Mouse (Mus musculus): ENCODE data around the gene Zfp119b. TPM values are rescaled to one million over a fixed set of nuclear protein-coding genes. Genes with fewer than 3 reads are reported as not detected.

The Zfp119b gene
- polyA plus RNA-seq, 1 experiment from 2014 or later: 6.9 TPM

GRCm38 (mm10) chr17:55969560-55969959, 20.3 kb upstream of the Zfp119b start:
- peaks cover 10% of the 10 kb centered on the region; the same call in 1 of the 2 replicates for H3K4me1 ChIP-seq (ENCODE audit: control insufficient read depth, insufficient read depth, low read length)
- no peak overlapping the region for H3K9ac ChIP-seq (ENCODE audit: low read depth, low read length)
- H3K27me3 ChIP-seq (ENCODE audit: control insufficient read depth, insufficient read depth, low read length): no peaks in the 10 kb centered on the region
- no peak overlapping the region for H3K27ac ChIP-seq (ENCODE audit: low read depth, low read length)
- H3K9me3 ChIP-seq (ENCODE audit: control insufficient read depth, low read length): no peaks in the 10 kb centered on the region
- H3K36me3 ChIP-seq (ENCODE audit: control insufficient read depth, insufficient read depth, low read length): peaks cover 28% of the 10 kb centered on the region
- 49% methylated on average over 14 of the region's 14 CpGs for whole genome bisulfite sequencing
- no peak overlapping the region; the same call in 1 of the 2 replicates for H3K4me3 ChIP-seq (ENCODE audit: low read length)
- peak; percentile 9; the same call in 1 of the 2 replicates for ATAC-seq (ENCODE audit: low FRiP score, low TSS enrichment)
- H3K4me2 ChIP-seq (replicated peaks; ENCODE audit: low read depth, low read length): peak overlapping the region; percentile 90; the same call in 1 of the 2 replicates

GRCm38 (mm10) chr17:55968210-55968609, 18.9 kb upstream of the Zfp119b start:
- Histone ChIP-seq H3K36me3 (ENCODE audit: control insufficient read depth, insufficient read depth, low read length) (peaks cover 34% of the 10 kb centered on the region), H3K4me2 (replicated peaks; ENCODE audit: low read depth, low read length) (no peak overlapping the region), H3K9me3 (ENCODE audit: control insufficient read depth, low read length) (no peaks in the 10 kb centered on the region), H3K4me1 (ENCODE audit: control insufficient read depth, insufficient read depth, low read length) (peaks cover 10% of the 10 kb centered on the region; the same call in 1 of the 2 replicates), H3K27me3 (ENCODE audit: control insufficient read depth, insufficient read depth, low read length) (no peaks in the 10 kb centered on the region), H3K4me3 (ENCODE audit: low read length) (no peak overlapping the region), H3K27ac (ENCODE audit: low read depth, low read length) (no peak overlapping the region), H3K9ac (ENCODE audit: low read depth, low read length) (no peak overlapping the region)
- ATAC-seq (ENCODE audit: low FRiP score, low TSS enrichment): no peak
- WGBS: 72% methylated on average over 7 of the region's 7 CpGs

GRCm38 (mm10) chr17:55967186-55967585, 17.9 kb upstream of the Zfp119b start:
- ATAC-seq (ENCODE audit: low FRiP score, low TSS enrichment): no peak
- Histone ChIP-seq H3K27me3 (ENCODE audit: control insufficient read depth, insufficient read depth, low read length) (no peaks in the 10 kb centered on the region), H3K4me2 (replicated peaks; ENCODE audit: low read depth, low read length) (no peak overlapping the region), H3K36me3 (ENCODE audit: control insufficient read depth, insufficient read depth, low read length) (peaks cover 40% of the 10 kb centered on the region), H3K4me1 (ENCODE audit: control insufficient read depth, insufficient read depth, low read length) (peaks cover 10% of the 10 kb centered on the region; the same call in 1 of the 2 replicates), H3K9me3 (ENCODE audit: control insufficient read depth, low read length) (no peaks in the 10 kb centered on the region), H3K4me3 (ENCODE audit: low read length) (no peak overlapping the region), H3K9ac (ENCODE audit: low read depth, low read length) (no peak overlapping the region), H3K27ac (ENCODE audit: low read depth, low read length) (no peak overlapping the region)
- 94% methylated on average over 4 of the region's 4 CpGs for WGBS

- 86% methylated on average over 9 of the region's 9 CpGs for WGBS
- Histone ChIP-seq H3K9ac (ENCODE audit: low read depth, low read length) (no peak overlapping the region), H3K27ac (ENCODE audit: low read depth, low read length) (no peak overlapping the region), H3K9me3 (ENCODE audit: control insufficient read depth, low read length) (no peaks in the 10 kb centered on the region), H3K27me3 (ENCODE audit: control insufficient read depth, insufficient read depth, low read length) (no peaks in the 10 kb centered on the region), H3K4me1 (ENCODE audit: control insufficient read depth, insufficient read depth, low read length) (0 out of 2 replicates have a peak, but pooled peaks cover 5% of the 10 kb centered on the region), H3K36me3 (ENCODE audit: control insufficient read depth, insufficient read depth, low read length) (peaks cover 56% of the 10 kb centered on the region), H3K4me2 (replicated peaks; ENCODE audit: low read depth, low read length) (no peak overlapping the region), H3K4me3 (ENCODE audit: low read length) (no peak overlapping the region)
- no peak for ATAC-seq (ENCODE audit: low FRiP score, low TSS enrichment)
These were observed 15.7 kb upstream of the Zfp119b start for GRCm38 (mm10) chr17:55964996-55965395.

GRCm38 (mm10) chr17:55964496-55964895, 15.2 kb upstream of the Zfp119b start:
- Histone ChIP-seq H3K27me3 (ENCODE audit: control insufficient read depth, insufficient read depth, low read length) (no peaks in the 10 kb centered on the region), H3K9me3 (ENCODE audit: control insufficient read depth, low read length) (no peaks in the 10 kb centered on the region), H3K36me3 (ENCODE audit: control insufficient read depth, insufficient read depth, low read length) (peaks cover 56% of the 10 kb centered on the region), H3K9ac (ENCODE audit: low read depth, low read length) (no peak overlapping the region), H3K4me3 (ENCODE audit: low read length) (no peak overlapping the region), H3K4me2 (replicated peaks; ENCODE audit: low read depth, low read length) (no peak overlapping the region), H3K4me1 (ENCODE audit: control insufficient read depth, insufficient read depth, low read length) (0 out of 2 replicates have a peak, but pooled peaks cover 5% of the 10 kb centered on the region), H3K27ac (ENCODE audit: low read depth, low read length) (no peak overlapping the region)
- WGBS: 93% methylated on average over 10 of the region's 10 CpGs
- no peak for ATAC-seq (ENCODE audit: low FRiP score, low TSS enrichment)

GRCm38 (mm10) chr17:55963171-55963570, 13.9 kb upstream of the Zfp119b start:
- no peak overlapping the region for H3K27ac ChIP-seq (ENCODE audit: low read depth, low read length)
- H3K4me2 ChIP-seq (replicated peaks; ENCODE audit: low read depth, low read length): no peak overlapping the region
- no peaks in the 10 kb centered on the region for H3K27me3 ChIP-seq (ENCODE audit: control insufficient read depth, insufficient read depth, low read length)
- H3K4me3 ChIP-seq (ENCODE audit: low read length): no peak overlapping the region
- ATAC-seq (ENCODE audit: low FRiP score, low TSS enrichment): no peak
- no peak overlapping the region for H3K9ac ChIP-seq (ENCODE audit: low read depth, low read length)
- 0 out of 2 replicates have a peak, but pooled peaks cover 8% of the 10 kb centered on the region for H3K4me1 ChIP-seq (ENCODE audit: control insufficient read depth, insufficient read depth, low read length)
- H3K9me3 ChIP-seq (ENCODE audit: control insufficient read depth, low read length): no peaks in the 10 kb centered on the region
- 88% methylated on average over 14 of the region's 14 CpGs for WGBS
- H3K36me3 ChIP-seq (ENCODE audit: control insufficient read depth, insufficient read depth, low read length): peaks cover 56% of the 10 kb centered on the region

- H3K36me3 ChIP-seq (ENCODE audit: control insufficient read depth, insufficient read depth, low read length): peaks cover 41% of the 10 kb centered on the region
These were observed 12.3 kb upstream of the Zfp119b start for GRCm38 (mm10) chr17:55961631-55962030.

GRCm38 (mm10) chr17:55960791-55961190, 11.5 kb upstream of the Zfp119b start:
- Histone ChIP-seq H3K4me3 (ENCODE audit: low read length) (no peak overlapping the region), H3K27ac (ENCODE audit: low read depth, low read length) (no peak overlapping the region), H3K4me1 (ENCODE audit: control insufficient read depth, insufficient read depth, low read length) (0 out of 2 replicates have a peak, but pooled peaks cover 9% of the 10 kb centered on the region), H3K9ac (ENCODE audit: low read depth, low read length) (no peak overlapping the region), H3K36me3 (ENCODE audit: control insufficient read depth, insufficient read depth, low read length) (peaks cover 35% of the 10 kb centered on the region), H3K9me3 (ENCODE audit: control insufficient read depth, low read length) (no peaks in the 10 kb centered on the region), H3K27me3 (ENCODE audit: control insufficient read depth, insufficient read depth, low read length) (no peaks in the 10 kb centered on the region), H3K4me2 (replicated peaks; ENCODE audit: low read depth, low read length) (no peak overlapping the region)
- ATAC-seq (ENCODE audit: low FRiP score, low TSS enrichment): no peak

More at GRCm38 (mm10) chr17:55961631-55962030, 12.3 kb upstream of the Zfp119b start:
- Histone ChIP-seq H3K27ac (ENCODE audit: low read depth, low read length) (no peak overlapping the region), H3K9ac (ENCODE audit: low read depth, low read length) (no peak overlapping the region), H3K4me2 (replicated peaks; ENCODE audit: low read depth, low read length) (no peak overlapping the region), H3K4me1 (ENCODE audit: control insufficient read depth, insufficient read depth, low read length) (0 out of 2 replicates have a peak, but pooled peaks cover 9% of the 10 kb centered on the region), H3K9me3 (ENCODE audit: control insufficient read depth, low read length) (no peaks in the 10 kb centered on the region), H3K4me3 (ENCODE audit: low read length) (no peak overlapping the region), H3K27me3 (ENCODE audit: control insufficient read depth, insufficient read depth, low read length) (no peaks in the 10 kb centered on the region)
- WGBS: 95% methylated on average over 7 of the region's 7 CpGs
- ATAC-seq (ENCODE audit: low FRiP score, low TSS enrichment): no peak

- H3K4me3 ChIP-seq (ENCODE audit: low read length): peak overlapping the region; percentile 58
- peaks cover 32% of the 10 kb centered on the region for H3K36me3 ChIP-seq (ENCODE audit: control insufficient read depth, insufficient read depth, low read length)
- H3K27ac ChIP-seq (ENCODE audit: low read depth, low read length): no peak overlapping the region
- 0 out of 2 replicates have a peak, but pooled peaks cover 9% of the 10 kb centered on the region for H3K4me1 ChIP-seq (ENCODE audit: control insufficient read depth, insufficient read depth, low read length)
- WGBS: 77% methylated on average over 10 of the region's 10 CpGs
- ATAC-seq (ENCODE audit: low FRiP score, low TSS enrichment): no peak
- H3K27me3 ChIP-seq (ENCODE audit: control insufficient read depth, insufficient read depth, low read length): no peaks in the 10 kb centered on the region
- H3K4me2 ChIP-seq (replicated peaks; ENCODE audit: low read depth, low read length): peak overlapping the region; percentile 46
- H3K9me3 ChIP-seq (ENCODE audit: control insufficient read depth, low read length): no peaks in the 10 kb centered on the region
- peak overlapping the region; percentile 65; the same call in 1 of the 2 replicates for H3K9ac ChIP-seq (ENCODE audit: low read depth, low read length)
These were observed 10.8 kb upstream of the Zfp119b start for GRCm38 (mm10) chr17:55959946-55960740.
